Mouse (Mus musculus) right cerebral cortex, adult 18-20 months (tissue): ENCODE data around the gene Dnaic1.
A peak's percentile ranks its signal among the peaks of the same experiment; 100 is the strongest.

Experiments
- DNase-seq: peaks from one replicate; pipeline ENCODE4 v3.0.0; 2022; ENCODE audit warnings: mixed read lengths

The Dnaic1 gene

GRCm38 (mm10) chr4:41573492-41573891 lies 3.9 kb downstream of the Dnaic1 start:
- no peak for DNase-seq

- no peak for DNase-seq
These were observed 6.3 kb downstream of the Dnaic1 start for GRCm38 (mm10) chr4:41575914-41576313.

GRCm38 (mm10) chr4:41583353-41583752 lies 13.8 kb downstream of the Dnaic1 start:
- DNase-seq = no peak

- no peak for DNase-seq
These were observed 33.2 kb downstream of the Dnaic1 start for GRCm38 (mm10) chr4:41602818-41603217.

GRCm38 (mm10) chr4:41604476-41605396 lies 35.2 kb downstream of the Dnaic1 start:
- no peak for DNase-seq

- no peak for DNase-seq
These were observed 37.2 kb downstream of the Dnaic1 start for GRCm38 (mm10) chr4:41606784-41607183.

GRCm38 (mm10) chr4:41609681-41610593 lies 40.4 kb downstream of the Dnaic1 start:
- no peak for DNase-seq

- no peak for DNase-seq
These were observed 41.0 kb downstream of the Dnaic1 start for GRCm38 (mm10) chr4:41610594-41610980.

GRCm38 (mm10) chr4:41612166-41612565 lies 42.6 kb downstream of the Dnaic1 start:
- no peak for DNase-seq

GRCm38 (mm10) chr4:41614156-41614555 lies 44.6 kb downstream of the Dnaic1 start:
- DNase-seq = peak; percentile 83

GRCm38 (mm10) chr4:41615661-41616599 lies 46.4 kb downstream of the Dnaic1 start:
- DNase-seq = peak; percentile 85

- DNase-seq = peak; percentile 46
These were observed 49.6 kb downstream of the Dnaic1 start for GRCm38 (mm10) chr4:41618916-41619746.

- no peak for DNase-seq
These were observed 52.5 kb downstream of the Dnaic1 start for GRCm38 (mm10) chr4:41622071-41622470.

GRCm38 (mm10) chr4:41628202-41628927 lies 58.8 kb downstream of the Dnaic1 start:
- no peak for DNase-seq

- DNase-seq = no peak
These were observed 60.6 kb downstream of the Dnaic1 start for GRCm38 (mm10) chr4:41630196-41630595.

GRCm38 (mm10) chr4:41631390-41631789 lies 61.8 kb downstream of the Dnaic1 start:
- DNase-seq = peak; percentile 52

GRCm38 (mm10) chr4:41633001-41633400 lies 63.4 kb downstream of the Dnaic1 start:
- DNase-seq = no peak

- no peak for DNase-seq
These were observed 65.1 kb downstream of the Dnaic1 start for GRCm38 (mm10) chr4:41634631-41635030.

GRCm38 (mm10) chr4:41635224-41635623 lies 65.6 kb downstream of the Dnaic1 start:
- no peak for DNase-seq

- DNase-seq = no peak
These were observed 66.3 kb downstream of the Dnaic1 start for GRCm38 (mm10) chr4:41635906-41636305.

- no peak for DNase-seq
These were observed 66.8 kb downstream of the Dnaic1 start for GRCm38 (mm10) chr4:41636366-41636765.
